Mouse (Mus musculus) neural tube, embryonic 11.5 days (tissue): ENCODE data around the gene Nsa2. TPM values are rescaled to one million over a fixed set of nuclear protein-coding genes. Genes with fewer than 3 reads are reported as not detected.

Experiments used
- polyA plus RNA-seq: library from polyadenylated mRNA; unstranded; fragments of >200 nt; fragmentation: Nextera tagmentation; extraction: Ambion mirVana; gene quantifications from 2 replicates; pipeline ENCODE4 v1.2.1, GENCODE M21; 2014

The Nsa2 gene
- polyA plus RNA-seq, 1 experiment from 2014 or later = 72.3 TPM

Other genes with a start within 250 kb of the Nsa2 start
- 0.19 and 0.32 TPM in 2 replicates for gene Gcnt4, start 213.2 kb downstream of the Nsa2 start, polyA plus RNA-seq
- gene 1700029F12Rik, start 103.6 kb downstream of the Nsa2 start, polyA plus RNA-seq = not detected in 2 replicates
- 14.2 and 15.2 TPM in 2 replicates for gene Fam169a, start 70.7 kb downstream of the Nsa2 start, polyA plus RNA-seq
- 0.24 and 0.45 TPM in 2 replicates for gene Gm6169, start 38.7 kb downstream of the Nsa2 start, polyA plus RNA-seq
- gene Gfm2, start within 50 bp of the Nsa2 start, polyA plus RNA-seq = 34.5 and 39.6 TPM in 2 replicates
- gene Hexb, start 60.4 kb upstream of the Nsa2 start, polyA plus RNA-seq = 25.3 and 26.7 TPM in 2 replicates
- 23.6 and 24.3 TPM in 2 replicates for gene Enc1, start 103.2 kb upstream of the Nsa2 start, polyA plus RNA-seq